Mouse (Mus musculus) heart, embryonic 12.5 days (tissue): ENCODE measurements around the gene Hoxd3. TPM values are rescaled to one million over a fixed set of nuclear protein-coding genes. Genes with fewer than 3 reads are reported as not detected.

ENCODE experiments used
- ATAC-seq: fragments of 200-750 bp; cut with Nextera tagmentation; 2 replicates; pipeline ENCODE4 v1.8.0; 2017; ENCODE audit warnings: moderate TSS enrichment, moderate library complexity; ENCODE audit not compliant: insufficient number of reproducible peaks, low FRiP score
- H3K27ac ChIP-seq: fragments of 300-500 bp; sonication (generic); 2 replicates; pipeline ENCODE4 v1.5.1; 2016; ENCODE audit warnings: mild to moderate bottlenecking, moderate library complexity; ENCODE audit not compliant: poor library complexity, severe bottlenecking
- H3K27me3 ChIP-seq: fragments of 300-500 bp; sonication (generic); replicated peaks from 2 replicates; pipeline ENCODE4 v1.6.1; 2016; ENCODE audit warnings: mild to moderate bottlenecking, moderate library complexity
- H3K36me3 ChIP-seq: fragments of 300-500 bp; sonication (generic); 2 replicates; pipeline ENCODE4 v1.6.1; 2016; ENCODE audit warnings: mild to moderate bottlenecking, moderate library complexity
- H3K4me1 ChIP-seq: fragments of 300-500 bp; sonication (generic); replicated peaks from 2 replicates; pipeline ENCODE4 v1.6.1; 2016; ENCODE audit warnings: mild to moderate bottlenecking
- H3K4me2 ChIP-seq: fragments of 300-500 bp; sonication (generic); 2 replicates; pipeline ENCODE4 v1.6.1; 2016; ENCODE audit warnings: mild to moderate bottlenecking, moderate library complexity
- H3K4me3 ChIP-seq: fragments of 300-500 bp; sonication (generic); 2 replicates; pipeline ENCODE4 v1.5.1; 2016; ENCODE audit warnings: mild to moderate bottlenecking
- H3K9ac ChIP-seq: fragments of 300-500 bp; sonication (generic); 2 replicates; pipeline ENCODE4 v1.6.1; 2016; ENCODE audit warnings: mild to moderate bottlenecking, moderate library complexity
- H3K9me3 ChIP-seq: fragments of 300-500 bp; sonication (generic); replicated peaks from 2 replicates; pipeline ENCODE4 v1.6.1; 2016; ENCODE audit warnings: mild to moderate bottlenecking, moderate library complexity
- WGBS: fragments of 180-500 bp; shearing (Covaris S2); methylation state at CpG from one replicate; pipeline ENCODE4 v1.1.7; 2016; 5-methylcytosine and 5-hydroxymethylcytosine counted together
- microRNA counts: library from miRNA; unstranded; fragments of <30 nt; microRNA quantifications from one replicate; lab custom pipeline; 2017
- microRNA-seq: library from miRNA; unstranded; fragments of <30 nt; microRNA quantifications from one replicate; pipeline ENCODE4, GENCODE M21; 2017
- polyA plus RNA-seq: library from polyadenylated mRNA; unstranded; fragments of >200 nt; fragmentation: Nextera tagmentation; extraction: Ambion mirVana; gene quantifications from 2 replicates; pipeline ENCODE4 v1.2.1, GENCODE M21; 2016

The Hoxd3 gene
- polyA plus RNA-seq, 1 experiment from 2014 or later = 3.1 TPM

- 71% methylated on average over 5 of the region's 5 CpGs for WGBS
- Histone ChIP-seq H3K9ac (no peak overlapping the region), H3K36me3 (no peaks in the 10 kb centered on the region), H3K4me1 (no peaks in the 10 kb centered on the region), H3K4me2 (no peak overlapping the region), H3K9me3 (no peaks in the 10 kb centered on the region), H3K27ac (no peak overlapping the region), H3K27me3 (peaks cover 3% of the 10 kb centered on the region; the same call in 1 of the 2 replicates), H3K4me3 (no peak overlapping the region)
- no peak for ATAC-seq
Observed at GRCm38 (mm10) chr2:74781386-74781785, 69.7 kb downstream of the Hoxd3 start.

GRCm38 (mm10) chr2:74795531-74795930 is 83.8 kb downstream of the Hoxd3 start:
- H3K9me3 ChIP-seq = no peaks in the 10 kb centered on the region
- 46% methylated on average over 7 of the region's 7 CpGs for WGBS
- no peak overlapping the region for H3K27ac ChIP-seq

More at GRCm38 (mm10) chr2:74795531-74795930, 83.8 kb downstream of the Hoxd3 start:
- Histone ChIP-seq H3K4me2 (no peak overlapping the region), H3K36me3 (no peaks in the 10 kb centered on the region), H3K27me3 (no peaks in the 10 kb centered on the region; the same call in 1 of the 2 replicates), H3K4me1 (0 out of 2 replicates have a peak, but pooled peaks cover 2% of the 10 kb centered on the region), H3K4me3 (no peak overlapping the region), H3K9ac (no peak overlapping the region)
- no peak for ATAC-seq

MicroRNAs within 50 kb of the gene (microRNA counts, 519-probe panel; counts per million panel counts)
- not detected for microRNA mmu-miR-10b (lab: Ali Mortazavi, UCI)

Small RNA genes lying within 50 kb of the gene (microRNA-seq; reads per million reads assigned to microRNA genes)
- gene Gm44463 = not detected
- 364 reads per million, percentile 69 among the genes with 10 or more reads in this experiment for gene Mir10b

Other genes with a start within 250 kb of the Hoxd3 start
- 28.0 and 30.6 TPM in 2 replicates for gene Lnpk, start 132.5 kb upstream of the Hoxd3 start, polyA plus RNA-seq
- not detected in 2 replicates for gene Evx2, start 52.4 kb upstream of the Hoxd3 start, polyA plus RNA-seq
- 0.09 and 0.12 TPM in 2 replicates for gene Hoxd13, start 43.6 kb upstream of the Hoxd3 start, polyA plus RNA-seq
- gene Hoxd12, start 36.9 kb upstream of the Hoxd3 start, polyA plus RNA-seq = 0.14 and 0.15 TPM in 2 replicates
- gene Hoxd11, start 32.4 kb upstream of the Hoxd3 start, polyA plus RNA-seq = not detected in 2 replicates
- gene Hoxd10, start 20.0 kb upstream of the Hoxd3 start, polyA plus RNA-seq = 0.10 TPM in 1 of 2 replicates, not detected in the other
- 0.08 TPM in 1 of 2 replicates, not detected in the other for gene Hoxd9, start 14.2 kb upstream of the Hoxd3 start, polyA plus RNA-seq
- 0.10 and 0.37 TPM in 2 replicates for gene Hoxd8, start 7.3 kb upstream of the Hoxd3 start, polyA plus RNA-seq
- gene Hoxd4, start within 50 bp of the Hoxd3 start, polyA plus RNA-seq = 0.19 TPM in 1 of 2 replicates, not detected in the other
- 0.08 TPM in 1 of 2 replicates, not detected in the other for gene Gm28230, start 14.8 kb downstream of the Hoxd3 start, polyA plus RNA-seq
- gene Hoxd1, start 51.1 kb downstream of the Hoxd3 start, polyA plus RNA-seq = not detected in 2 replicates
- 154 and 168 TPM in 2 replicates for gene Mtx2, start 113.9 kb downstream of the Hoxd3 start, polyA plus RNA-seq